Mouse (Mus musculus) olfactory bulb, adult 2 months (tissue): ENCODE data around the gene Mapk9.

Experiments used
- CTCF ChIP-seq: fragments of 200-500 bp; IDR thresholded peaks from 2 replicates; pipeline ENCODE4 v1.5.1; 2012; ENCODE audit warnings: low read depth, mild to moderate bottlenecking, low read length, moderate library complexity; ENCODE audit not compliant: insufficient read depth
- POLR2A ChIP-seq: fragments of 200-500 bp; IDR thresholded peaks from 2 replicates; pipeline ENCODE4 v1.6.1; 2012; ENCODE audit warnings: mild to moderate bottlenecking, low read depth, low read length, moderate library complexity; ENCODE audit not compliant: insufficient read depth

- TF ChIP-seq CTCF, result peak; percentile 83
- TF ChIP-seq POLR2A, result peak; percentile 82
Measured at GRCm38 (mm10) chr11:49846401-49847070, at the start of gene Mapk9.
